Mouse (Mus musculus): ENCODE measurements around the gene Pak7. TPM values are rescaled to one million over a fixed set of nuclear protein-coding genes. Genes with fewer than 3 reads are reported as not detected.

Pak7 gene
- not detected for polyA plus RNA-seq (2014; fragmentation: Illumina TruSeq; extraction: RNeasy Lipid Tissue Mini Kit (QIAGEN cat#74804); ENCODE audit: low read depth, low replicate concordance)

GRCm38 (mm10) chr2:136387181-136388131, at the start of gene Pak7:
Gene Pak7 (minus strand): TSS chr2:136387967.

GRCm38 (mm10) chr2:136051688-136052289, 336.0 kb downstream of the Pak7 start, which contains the start of gene Lamp5:
Gene Lamp5 (plus strand): TSS chr2:136052239.

Other genes starting within 250 kb of the Pak7 start
- not detected for gene Ankef1, start 113.9 kb upstream of the Pak7 start, polyA plus RNA-seq (2014; fragmentation: Illumina TruSeq; extraction: RNeasy Lipid Tissue Mini Kit (QIAGEN cat#74804); ENCODE audit: low read depth, low replicate concordance)